Mouse (Mus musculus) forebrain, embryonic 12.5 days (tissue): ENCODE data around the gene Gnpnat1. TPM values are rescaled to one million over a fixed set of nuclear protein-coding genes. Genes with fewer than 3 reads are reported as not detected.
"Not testable (repeated sequence)": the region's sequence is repeated elsewhere in the genome, so short reads cannot be mapped to it uniquely, and the experiment has no call there.

ENCODE experiments used
- ATAC-seq: fragments of 200-750 bp; cut with Nextera tagmentation; 2 replicates; pipeline ENCODE4 v1.8.0; 2017; ENCODE audit warnings: moderate TSS enrichment; ENCODE audit not compliant: low FRiP score
- H3K27ac ChIP-seq: fragments of 300-500 bp; sonication (generic); 2 replicates; pipeline ENCODE4 v1.5.1; 2016; ENCODE audit warnings: mild to moderate bottlenecking
- H3K27me3 ChIP-seq: fragments of 300-500 bp; sonication (generic); 2 replicates; pipeline ENCODE4 v1.6.1; 2016; ENCODE audit warnings: mild to moderate bottlenecking
- H3K36me3 ChIP-seq: fragments of 300-500 bp; sonication (generic); replicated peaks from 2 replicates; pipeline ENCODE4 v1.6.1; 2016; ENCODE audit warnings: mild to moderate bottlenecking
- H3K4me1 ChIP-seq: fragments of 300-500 bp; sonication (generic); 2 replicates; pipeline ENCODE4 v1.6.1; 2016
- H3K4me2 ChIP-seq: fragments of 300-500 bp; sonication (generic); 2 replicates; pipeline ENCODE4 v1.6.1; 2016; ENCODE audit warnings: mild to moderate bottlenecking, moderate library complexity
- H3K4me3 ChIP-seq: fragments of 300-500 bp; sonication (generic); replicated peaks from 2 replicates; pipeline ENCODE4 v1.5.1; 2016; ENCODE audit warnings: mild to moderate bottlenecking
- H3K9ac ChIP-seq: fragments of 300-500 bp; sonication (generic); 2 replicates; pipeline ENCODE4 v1.6.1; 2016; ENCODE audit warnings: mild to moderate bottlenecking
- H3K9me3 ChIP-seq: fragments of 300-500 bp; sonication (generic); 2 replicates; pipeline ENCODE4 v1.6.1; 2016
- WGBS: fragments of 180-500 bp; shearing (Covaris S2); methylation state at CpG from one replicate; pipeline ENCODE4 v1.1.7; 2016; 5-methylcytosine and 5-hydroxymethylcytosine counted together
- polyA plus RNA-seq: library from polyadenylated mRNA; unstranded; fragments of >200 nt; fragmentation: Nextera tagmentation; extraction: Ambion mirVana; gene quantifications from 2 replicates; pipeline ENCODE4 v1.2.1, GENCODE M21; 2016

Gene Gnpnat1
- polyA plus RNA-seq: 25.2 and 28.5 TPM in 2 replicates

GRCm38 (mm10) chr14:45404813-45405212 lies at the start of gene Gnpnat1:
Gnpnat1 (minus strand) TSS chr14:45404913.
- H3K36me3 ChIP-seq, H3K4me2 ChIP-seq, H3K9ac ChIP-seq, H3K9me3 ChIP-seq, ATAC-seq, H3K4me1 ChIP-seq, H3K27ac ChIP-seq, H3K27me3 ChIP-seq, H3K4me3 ChIP-seq: not testable (repeated sequence)
- 88% methylated on average over 2 of the region's 3 CpGs for WGBS

- no peak for ATAC-seq
- 69% methylated on average over 5 of the region's 5 CpGs for WGBS
Measured at GRCm38 (mm10) chr14:45453538-45454233, 49.0 kb upstream of the Gnpnat1 start.

GRCm38 (mm10) chr14:45452861-45453512 lies 48.3 kb upstream of the Gnpnat1 start:
- H3K9me3 ChIP-seq: no peaks in the 10 kb centered on the region
- H3K4me2 ChIP-seq: no peak overlapping the region
- no peak overlapping the region for H3K4me3 ChIP-seq
- 28% methylated on average over 11 of the region's 11 CpGs for WGBS
- ATAC-seq: no peak
- H3K4me1 ChIP-seq: peaks cover 32% of the 10 kb centered on the region
- no peak overlapping the region for H3K27ac ChIP-seq
- H3K27me3 ChIP-seq: no peaks in the 10 kb centered on the region
- peaks cover 3% of the 10 kb centered on the region; the same call in 1 of the 2 replicates for H3K36me3 ChIP-seq
- H3K9ac ChIP-seq: no peak overlapping the region

More at GRCm38 (mm10) chr14:45453538-45454233, 49.0 kb upstream of the Gnpnat1 start:
- H3K36me3 ChIP-seq: peaks cover 7% of the 10 kb centered on the region; the same call in 1 of the 2 replicates
- no peak overlapping the region for H3K9ac ChIP-seq
- H3K27me3 ChIP-seq: no peaks in the 10 kb centered on the region
- no peaks in the 10 kb centered on the region for H3K9me3 ChIP-seq
- no peak overlapping the region for H3K4me2 ChIP-seq
- no peak overlapping the region for H3K27ac ChIP-seq
- H3K4me1 ChIP-seq: peaks cover 32% of the 10 kb centered on the region
- no peak overlapping the region for H3K4me3 ChIP-seq

- no peaks in the 10 kb centered on the region for H3K27me3 ChIP-seq
- ATAC-seq: no peak
- H3K4me2 ChIP-seq: no peak overlapping the region
- H3K4me1 ChIP-seq: peaks cover 32% of the 10 kb centered on the region
- H3K9me3 ChIP-seq: no peaks in the 10 kb centered on the region
- H3K4me3 ChIP-seq: no peak overlapping the region
- H3K36me3 ChIP-seq: no peaks in the 10 kb centered on the region
- WGBS: 59% methylated on average over 4 of the region's 4 CpGs
- no peak overlapping the region for H3K27ac ChIP-seq
- H3K9ac ChIP-seq: no peak overlapping the region
Measured at GRCm38 (mm10) chr14:45452148-45452547, 47.4 kb upstream of the Gnpnat1 start.

GRCm38 (mm10) chr14:45451090-45451489 lies 46.4 kb upstream of the Gnpnat1 start:
- peaks cover 25% of the 10 kb centered on the region for H3K4me1 ChIP-seq
- H3K27ac ChIP-seq: no peak overlapping the region
- H3K36me3 ChIP-seq: no peaks in the 10 kb centered on the region
- no peak overlapping the region for H3K4me3 ChIP-seq
- no peak overlapping the region for H3K4me2 ChIP-seq
- ATAC-seq: no peak
- H3K9ac ChIP-seq: no peak overlapping the region
- no peaks in the 10 kb centered on the region for H3K27me3 ChIP-seq
- H3K9me3 ChIP-seq: no peaks in the 10 kb centered on the region
- 31% methylated on average over 2 of the region's 2 CpGs for WGBS

- Histone ChIP-seq H3K4me3 (no peak overlapping the region), H3K4me2 (no peak overlapping the region), H3K9me3 (no peaks in the 10 kb centered on the region), H3K27ac (no peak overlapping the region), H3K36me3 (no peaks in the 10 kb centered on the region), H3K9ac (no peak overlapping the region), H3K27me3 (peaks cover 3% of the 10 kb centered on the region; the same call in 1 of the 2 replicates), H3K4me1 (peaks cover 4% of the 10 kb centered on the region)
- WGBS: 78% methylated on average over 3 of the region's 3 CpGs
- no peak for ATAC-seq
Measured at GRCm38 (mm10) chr14:45446777-45447176, 42.1 kb upstream of the Gnpnat1 start.

GRCm38 (mm10) chr14:45445445-45445844 lies 40.7 kb upstream of the Gnpnat1 start:
- Histone ChIP-seq H3K9me3 (no peaks in the 10 kb centered on the region), H3K4me3 (no peak overlapping the region), H3K36me3 (no peaks in the 10 kb centered on the region), H3K9ac (no peak overlapping the region), H3K27me3 (peaks cover 3% of the 10 kb centered on the region; the same call in 1 of the 2 replicates), H3K4me1 (no peaks in the 10 kb centered on the region), H3K4me2 (no peak overlapping the region), H3K27ac (no peak overlapping the region)
- no peak for ATAC-seq
- 70% methylated on average over 12 of the region's 12 CpGs for WGBS

GRCm38 (mm10) chr14:45444870-45445269 lies 40.2 kb upstream of the Gnpnat1 start:
- H3K27ac ChIP-seq: no peak overlapping the region

GRCm38 (mm10) chr14:45442781-45443560 lies 38.3 kb upstream of the Gnpnat1 start:
- Histone ChIP-seq H3K27ac (no peak overlapping the region), H3K9ac (no peak overlapping the region), H3K4me2 (no peak overlapping the region), H3K4me3 (no peak overlapping the region), H3K9me3 (no peaks in the 10 kb centered on the region), H3K4me1 (no peaks in the 10 kb centered on the region), H3K27me3 (peaks cover 3% of the 10 kb centered on the region; the same call in 1 of the 2 replicates), H3K36me3 (no peaks in the 10 kb centered on the region)
- WGBS: 81% methylated on average over 12 of the region's 12 CpGs
- ATAC-seq: no peak

More at GRCm38 (mm10) chr14:45444870-45445269, 40.2 kb upstream of the Gnpnat1 start:
- Histone ChIP-seq H3K9ac (no peak overlapping the region), H3K4me1 (no peaks in the 10 kb centered on the region), H3K27me3 (peaks cover 3% of the 10 kb centered on the region; the same call in 1 of the 2 replicates), H3K4me2 (no peak overlapping the region), H3K9me3 (no peaks in the 10 kb centered on the region), H3K36me3 (no peaks in the 10 kb centered on the region), H3K4me3 (no peak overlapping the region)
- ATAC-seq: no peak
- WGBS: 57% methylated on average over 7 of the region's 7 CpGs

GRCm38 (mm10) chr14:45441291-45441690 lies 36.6 kb upstream of the Gnpnat1 start:
- no peak overlapping the region for H3K9ac ChIP-seq
- no peaks in the 10 kb centered on the region for H3K4me1 ChIP-seq
- 87% methylated on average over 6 of the region's 6 CpGs for WGBS
- no peaks in the 10 kb centered on the region for H3K9me3 ChIP-seq
- no peak overlapping the region for H3K4me3 ChIP-seq
- no peaks in the 10 kb centered on the region for H3K36me3 ChIP-seq
- H3K27ac ChIP-seq: no peak overlapping the region
- peaks cover 3% of the 10 kb centered on the region; the same call in 1 of the 2 replicates for H3K27me3 ChIP-seq
- no peak overlapping the region for H3K4me2 ChIP-seq
- no peak for ATAC-seq

GRCm38 (mm10) chr14:45439387-45439786 lies 34.7 kb upstream of the Gnpnat1 start:
- no peaks in the 10 kb centered on the region for H3K4me1 ChIP-seq
- H3K27ac ChIP-seq: no peak overlapping the region
- H3K9ac ChIP-seq: no peak overlapping the region
- WGBS: 78% methylated on average over 9 of the region's 9 CpGs
- no peaks in the 10 kb centered on the region for H3K9me3 ChIP-seq
- H3K36me3 ChIP-seq: no peaks in the 10 kb centered on the region
- no peaks in the 10 kb centered on the region for H3K27me3 ChIP-seq
- H3K4me3 ChIP-seq: no peak overlapping the region
- no peak for ATAC-seq
- no peak overlapping the region for H3K4me2 ChIP-seq

- no peaks in the 10 kb centered on the region for H3K27me3 ChIP-seq
- H3K36me3 ChIP-seq: no peaks in the 10 kb centered on the region
- no peak overlapping the region for H3K9ac ChIP-seq
- H3K4me1 ChIP-seq: no peaks in the 10 kb centered on the region
- no peak overlapping the region for H3K27ac ChIP-seq
- no peak overlapping the region for H3K4me2 ChIP-seq
- H3K9me3 ChIP-seq: no peaks in the 10 kb centered on the region
- WGBS: 80% methylated on average over 2 of the region's 2 CpGs
- no peak for ATAC-seq
- no peak overlapping the region for H3K4me3 ChIP-seq
Measured at GRCm38 (mm10) chr14:45438931-45439275, 34.2 kb upstream of the Gnpnat1 start.
